Mouse (Mus musculus) hindbrain, embryonic 14.5 days (tissue): ENCODE results near the gene Lpp. TPM values are rescaled to one million over a fixed set of nuclear protein-coding genes. Genes with fewer than 3 reads are reported as not detected.

ENCODE experiments used
- ATAC-seq: fragments of 200-750 bp; cut with Nextera tagmentation; 2 replicates; pipeline ENCODE4 v1.8.0; 2017; ENCODE audit warnings: moderate number of reproducible peaks, mild to moderate bottlenecking, moderate TSS enrichment, moderate library complexity; ENCODE audit not compliant: low FRiP score
- DNase-seq: peaks from one replicate; pipeline ENCODE4 v3.0.0-alpha.2; 2015; ENCODE audit warnings: low spot score
- H3K27ac ChIP-seq: fragments of 300-500 bp; sonication (generic); 2 replicates; pipeline ENCODE4 v1.5.1; 2014; ENCODE audit warnings: mild to moderate bottlenecking, moderate library complexity
- H3K27me3 ChIP-seq: fragments of 300-500 bp; sonication (generic); 2 replicates; pipeline ENCODE4 v1.6.1; 2014; ENCODE audit warnings: mild to moderate bottlenecking, low read length, mixed read lengths; ENCODE audit not compliant: control insufficient read depth, insufficient read depth
- H3K36me3 ChIP-seq: fragments of 300-500 bp; sonication (generic); replicated peaks from 2 replicates; pipeline ENCODE4 v1.6.1; 2014; ENCODE audit not compliant: control insufficient read depth, insufficient read depth
- H3K4me1 ChIP-seq: fragments of 300-500 bp; sonication (generic); replicated peaks from 2 replicates; pipeline ENCODE4 v1.6.1; 2014; ENCODE audit warnings: antibody characterized with exemption, low read length, mixed read lengths; ENCODE audit not compliant: control insufficient read depth, insufficient read depth
- H3K4me2 ChIP-seq: fragments of 300-500 bp; sonication (generic); replicated peaks from 2 replicates; pipeline ENCODE4 v1.6.1; 2014; ENCODE audit warnings: mild to moderate bottlenecking, moderate library complexity
- H3K4me3 ChIP-seq: fragments of 300-500 bp; sonication (generic); replicated peaks from 2 replicates; pipeline ENCODE4 v1.5.1; 2014; ENCODE audit warnings: mild to moderate bottlenecking, low read length
- H3K9ac ChIP-seq: fragments of 300-500 bp; sonication (generic); 2 replicates; pipeline ENCODE4 v1.6.1; 2014
- H3K9me3 ChIP-seq: fragments of 300-500 bp; sonication (generic); 2 replicates; pipeline ENCODE4 v1.6.1; 2016; ENCODE audit warnings: low read length; ENCODE audit not compliant: control insufficient read depth
- WGBS: fragments of 180-500 bp; shearing (Covaris S2); extraction: QIAGEN DNeasy Blood & Tissue Kit; methylation state at CpG from one replicate; pipeline ENCODE4 v1.1.7; 2014; 5-methylcytosine and 5-hydroxymethylcytosine counted together
- polyA plus RNA-seq: library from polyadenylated mRNA; unstranded; fragments of >200 nt; fragmentation: Nextera tagmentation; extraction: Ambion mirVana; gene quantifications from 2 replicates; pipeline ENCODE4 v1.2.1, GENCODE M21; 2014

Lpp gene
- polyA plus RNA-seq: 11.0 and 13.0 TPM in 2 replicates

GRCm38 (mm10) chr16:24392651-24393555 lies at the start of gene Lpp:
Gene Lpp, plus strand, starts transcription at chr16:24393507.
- Histone ChIP-seq H3K27me3 (no peaks in the 10 kb centered on the region), H3K27ac (peak within 1 kb of the TSS; percentile 85), H3K9ac (peak within 1 kb of the TSS; percentile 89), H3K4me2 (peak within 1 kb of the TSS; percentile 90), H3K36me3 (no peaks in the 10 kb centered on the region), H3K4me1 (peaks cover 10% of the 10 kb centered on the region), H3K4me3 (peak within 1 kb of the TSS; percentile 92), H3K9me3 (no peaks in the 10 kb centered on the region)
- ATAC-seq: peak; percentile 88
- DNase-seq: peak; percentile 64
- 2% methylated on average over 41 of the region's 42 CpGs for WGBS

DNA sequence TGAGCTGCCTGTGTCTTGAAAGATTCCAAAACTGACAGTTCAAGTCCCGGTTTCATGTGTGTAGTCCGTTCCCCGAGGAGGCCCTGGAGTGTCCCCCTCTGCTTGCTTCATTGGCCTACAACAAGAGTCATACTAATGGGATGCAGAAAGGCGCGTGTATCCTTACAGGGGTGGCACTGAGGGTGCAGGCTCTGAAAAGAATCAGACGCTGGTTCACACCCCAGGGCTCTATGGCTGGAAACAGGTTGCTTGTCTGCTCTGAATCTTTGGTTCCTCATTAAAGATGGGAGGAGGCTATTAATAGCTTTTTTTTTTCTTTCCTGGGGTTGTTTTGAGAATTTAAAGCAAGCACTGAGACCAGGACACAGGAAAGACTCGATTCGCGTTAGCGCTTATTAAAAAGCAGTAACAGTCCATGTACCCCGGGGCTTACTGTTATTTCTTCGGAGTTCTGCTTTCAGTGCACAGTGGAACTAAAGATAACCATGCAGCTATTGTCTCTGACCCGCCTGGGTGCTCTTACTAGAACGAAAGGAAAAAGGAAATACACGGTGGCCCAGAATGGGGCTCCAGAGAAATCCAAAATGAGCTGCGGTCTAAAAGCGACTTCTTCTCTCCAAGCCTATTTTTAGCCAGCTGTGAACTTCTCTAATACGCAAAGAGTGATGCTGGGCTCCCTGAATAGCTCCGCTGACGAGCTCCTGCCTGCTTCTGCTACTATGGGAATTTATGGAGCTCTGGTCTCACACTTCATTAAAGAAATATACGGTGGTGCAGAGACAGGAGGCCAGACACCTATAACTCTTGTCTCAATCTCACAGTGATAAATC lies 45.5 kb upstream of the Lpp start:
- H3K27ac ChIP-seq: no peak overlapping the region
- no peak for ATAC-seq
- H3K9me3 ChIP-seq: no peaks in the 10 kb centered on the region
- peak overlapping the region; percentile 29 for H3K4me2 ChIP-seq
- DNase-seq: peak; percentile 29
- H3K36me3 ChIP-seq: no peaks in the 10 kb centered on the region
- H3K27me3 ChIP-seq: no peaks in the 10 kb centered on the region
- WGBS: 52% methylated on average over 21 of the region's 21 CpGs
- no peak overlapping the region for H3K4me3 ChIP-seq
- no peak overlapping the region for H3K9ac ChIP-seq
- H3K4me1 ChIP-seq: no peaks in the 10 kb centered on the region

GRCm38 (mm10) chr16:24350306-24350705 lies 43.0 kb upstream of the Lpp start:
- no peak for DNase-seq
- no peak overlapping the region for H3K4me3 ChIP-seq
- no peaks in the 10 kb centered on the region for H3K36me3 ChIP-seq
- H3K27ac ChIP-seq: no peak overlapping the region
- no peaks in the 10 kb centered on the region for H3K4me1 ChIP-seq
- H3K9me3 ChIP-seq: no peaks in the 10 kb centered on the region
- 88% methylated on average over 6 of the region's 6 CpGs for WGBS
- no peak overlapping the region for H3K9ac ChIP-seq
- H3K27me3 ChIP-seq: no peaks in the 10 kb centered on the region
- no peak for ATAC-seq
- H3K4me2 ChIP-seq: no peak overlapping the region

- DNase-seq (no peak), ATAC-seq (no peak)
- H3K9ac ChIP-seq: no peak overlapping the region
- H3K4me3 ChIP-seq: no peak overlapping the region
- WGBS: 80% methylated on average over 6 of the region's 6 CpGs
- no peaks in the 10 kb centered on the region for H3K36me3 ChIP-seq
- H3K27me3 ChIP-seq: no peaks in the 10 kb centered on the region
- no peak overlapping the region for H3K4me2 ChIP-seq
- H3K4me1 ChIP-seq: no peaks in the 10 kb centered on the region
- H3K9me3 ChIP-seq: no peaks in the 10 kb centered on the region
- H3K27ac ChIP-seq: no peak overlapping the region
These were observed 42.6 kb upstream of the Lpp start for GRCm38 (mm10) chr16:24350751-24351150.

DNA sequence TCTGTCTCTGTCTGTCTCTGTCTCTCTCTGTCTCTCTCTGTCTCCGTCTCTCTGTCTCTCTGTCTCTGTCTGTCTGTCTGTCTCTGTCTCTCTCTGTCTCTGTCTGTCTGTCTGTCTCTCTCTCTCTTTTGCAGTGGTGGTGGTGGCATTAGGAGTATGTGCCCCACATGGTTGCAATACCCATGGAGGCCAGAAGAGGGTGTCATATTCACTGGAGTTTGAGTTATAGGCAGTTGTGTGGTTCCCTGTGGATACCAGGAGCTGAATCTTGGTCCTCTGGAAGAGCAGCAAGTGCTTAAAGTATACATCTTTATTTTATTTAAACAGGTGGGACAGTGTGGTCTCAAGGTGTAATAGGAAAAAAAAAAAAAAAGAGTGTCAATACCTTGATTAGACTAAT lies 41.5 kb upstream of the Lpp start:
- no peak overlapping the region for H3K27ac ChIP-seq
- 97% methylated on average over 1 of the region's 1 CpGs for WGBS
- DNase-seq (no peak), ATAC-seq (no peak)
- H3K9me3 ChIP-seq: no peaks in the 10 kb centered on the region
- H3K4me1 ChIP-seq: no peaks in the 10 kb centered on the region
- H3K9ac ChIP-seq: no peak overlapping the region
- H3K36me3 ChIP-seq: no peaks in the 10 kb centered on the region
- H3K4me3 ChIP-seq: no peak overlapping the region
- H3K27me3 ChIP-seq: no peaks in the 10 kb centered on the region
- no peak overlapping the region for H3K4me2 ChIP-seq

- no peaks in the 10 kb centered on the region for H3K36me3 ChIP-seq
- WGBS: 15% methylated on average over 3 of the region's 3 CpGs
- H3K4me2 ChIP-seq: no peak overlapping the region
- no peak for DNase-seq
- H3K9ac ChIP-seq: no peak overlapping the region
- H3K4me3 ChIP-seq: no peak overlapping the region
- H3K9me3 ChIP-seq: no peaks in the 10 kb centered on the region
- no peak overlapping the region for H3K27ac ChIP-seq
- no peaks in the 10 kb centered on the region for H3K27me3 ChIP-seq
- ATAC-seq: no peak
- no peaks in the 10 kb centered on the region for H3K4me1 ChIP-seq
These were observed 39.5 kb upstream of the Lpp start for GRCm38 (mm10) chr16:24353816-24354215.

DNA sequence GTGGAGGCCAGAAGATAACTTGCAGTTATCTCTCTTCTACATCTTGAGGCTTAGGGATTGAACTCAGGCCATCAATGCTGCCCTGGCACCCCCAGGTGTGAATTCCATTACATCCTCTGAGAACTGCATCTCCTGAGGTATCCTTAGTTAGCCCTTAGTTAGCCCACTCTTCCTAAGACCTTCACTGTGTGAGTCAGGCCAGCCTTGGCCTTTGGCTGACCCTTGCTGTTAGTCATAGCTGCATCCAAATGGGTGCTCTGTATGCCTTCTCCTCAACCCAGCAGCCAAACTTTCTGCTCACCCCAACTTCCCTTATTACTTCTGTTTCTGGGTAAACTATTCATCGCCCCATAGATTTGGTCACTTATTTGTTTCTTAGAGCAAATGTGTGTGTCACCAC lies 31.6 kb upstream of the Lpp start:
- Histone ChIP-seq H3K27me3 (no peaks in the 10 kb centered on the region), H3K4me1 (no peaks in the 10 kb centered on the region), H3K9ac (no peak overlapping the region), H3K9me3 (no peaks in the 10 kb centered on the region), H3K36me3 (no peaks in the 10 kb centered on the region), H3K27ac (no peak overlapping the region), H3K4me2 (no peak overlapping the region), H3K4me3 (no peak overlapping the region)
- ATAC-seq (no peak), DNase-seq (no peak)
- WGBS: 96% methylated on average over 1 of the region's 1 CpGs

GRCm38 (mm10) chr16:24364030-24364687 lies 29.1 kb upstream of the Lpp start:
- ATAC-seq: no peak
- no peak overlapping the region for H3K4me3 ChIP-seq
- no peak for DNase-seq
- no peak overlapping the region for H3K27ac ChIP-seq
- no peak overlapping the region for H3K9ac ChIP-seq
- no peaks in the 10 kb centered on the region for H3K27me3 ChIP-seq
- H3K4me2 ChIP-seq: no peak overlapping the region
- H3K36me3 ChIP-seq: no peaks in the 10 kb centered on the region
- 85% methylated on average over 7 of the region's 7 CpGs for WGBS
- H3K4me1 ChIP-seq: no peaks in the 10 kb centered on the region
- no peaks in the 10 kb centered on the region for H3K9me3 ChIP-seq

DNA sequence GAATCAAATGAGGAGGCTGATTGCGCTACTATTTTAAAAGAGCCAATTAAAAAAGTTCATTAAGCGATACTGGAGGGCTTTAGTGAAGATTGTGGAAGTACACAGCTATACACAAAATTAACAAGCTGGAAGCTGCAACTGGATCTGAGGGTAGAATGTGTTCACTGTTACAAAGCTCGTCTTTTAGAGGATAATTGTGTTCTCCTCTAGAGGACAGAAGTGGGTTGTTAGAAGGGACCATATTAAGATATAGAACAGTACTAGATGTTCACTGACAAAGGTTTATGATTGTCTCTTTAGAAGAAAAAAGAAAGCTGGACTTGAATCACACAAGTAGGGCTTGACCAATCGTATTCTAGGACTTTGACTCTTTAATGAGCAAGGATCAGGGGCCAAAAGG lies 27.4 kb upstream of the Lpp start:
- no peaks in the 10 kb centered on the region for H3K27me3 ChIP-seq
- no peak overlapping the region for H3K4me3 ChIP-seq
- ATAC-seq (no peak), DNase-seq (no peak)
- no peak overlapping the region for H3K27ac ChIP-seq
- no peaks in the 10 kb centered on the region for H3K9me3 ChIP-seq
- no peak overlapping the region for H3K9ac ChIP-seq
- no peaks in the 10 kb centered on the region for H3K4me1 ChIP-seq
- 57% methylated on average over 4 of the region's 4 CpGs for WGBS
- no peak overlapping the region for H3K4me2 ChIP-seq
- no peaks in the 10 kb centered on the region for H3K36me3 ChIP-seq
